Mouse (Mus musculus) limb, embryonic 11.5 days (tissue): ENCODE measurements around the gene Fbxo27. TPM values are rescaled to one million over a fixed set of nuclear protein-coding genes. Genes with fewer than 3 reads are reported as not detected.

Source experiments
- ATAC-seq: fragments of 200-750 bp; cut with Nextera tagmentation; 2 replicates; pipeline ENCODE4 v1.8.0; 2017; ENCODE audit warnings: low read depth; ENCODE audit not compliant: insufficient number of reproducible peaks, low FRiP score, low TSS enrichment
- DNase-seq: peaks from one replicate; pipeline ENCODE4 v3.0.0-alpha.2; 2015; ENCODE audit warnings: low spot score
- H3K27ac ChIP-seq: fragments of 300-500 bp; sonication (generic); replicated peaks from 2 replicates; pipeline ENCODE4 v1.5.1; 2014; ENCODE audit warnings: low read depth, mild to moderate bottlenecking, low read length
- H3K27me3 ChIP-seq: fragments of 300-500 bp; sonication (generic); 2 replicates; pipeline ENCODE4 v1.6.1; 2014; ENCODE audit warnings: mild to moderate bottlenecking, low read length, mixed read lengths; ENCODE audit not compliant: control insufficient read depth, insufficient read depth
- H3K36me3 ChIP-seq: fragments of 300-500 bp; sonication (generic); 2 replicates; pipeline ENCODE4 v1.6.1; 2014; ENCODE audit warnings: mild to moderate bottlenecking, low read length, moderate library complexity, mixed read lengths; ENCODE audit not compliant: control insufficient read depth, insufficient read depth
- H3K4me1 ChIP-seq: fragments of 300-500 bp; sonication (generic); 2 replicates; pipeline ENCODE4 v1.6.1; 2014; ENCODE audit warnings: low read length, mixed read lengths; ENCODE audit not compliant: control insufficient read depth, insufficient read depth
- H3K4me2 ChIP-seq: fragments of 300-500 bp; sonication (generic); 2 replicates; pipeline ENCODE4 v1.6.1; 2014; ENCODE audit warnings: low read depth, mild to moderate bottlenecking, moderate library complexity; ENCODE audit not compliant: severe bottlenecking
- H3K4me3 ChIP-seq: fragments of 300-500 bp; sonication (generic); 2 replicates; pipeline ENCODE4 v1.5.1; 2014; ENCODE audit warnings: low read depth, low read length
- H3K9ac ChIP-seq: fragments of 300-500 bp; sonication (generic); 2 replicates; pipeline ENCODE4 v1.6.1; 2014; ENCODE audit warnings: mild to moderate bottlenecking, low read length
- H3K9me3 ChIP-seq: fragments of 300-500 bp; sonication (generic); 2 replicates; pipeline ENCODE4 v1.6.1; 2016; ENCODE audit warnings: low read length; ENCODE audit not compliant: control insufficient read depth
- WGBS: fragments of 180-500 bp; shearing (Covaris S2); extraction: QIAGEN DNeasy Blood & Tissue Kit; methylation state at CpG from one replicate; pipeline ENCODE4 v1.1.7; 2014; 5-methylcytosine and 5-hydroxymethylcytosine counted together
- polyA plus RNA-seq: library from polyadenylated mRNA; unstranded; fragments of >200 nt; fragmentation: Nextera tagmentation; extraction: Ambion mirVana; gene quantifications from 2 replicates; pipeline ENCODE4 v1.2.1, GENCODE M21; 2014

Fbxo27 gene
- polyA plus RNA-seq, 1 experiment from 2014 or later, result 5.9 TPM

- Histone ChIP-seq H3K9me3 (no peaks in the 10 kb centered on the region), H3K9ac (peak overlapping the region; percentile 81), H3K27me3 (no peaks in the 10 kb centered on the region), H3K27ac (no peak overlapping the region), H3K4me3 (peak overlapping the region; percentile 76), H3K36me3 (peaks cover 15% of the 10 kb centered on the region), H3K4me1 (0 out of 2 replicates have a peak, but pooled peaks cover 7% of the 10 kb centered on the region), H3K4me2 (peak overlapping the region; percentile 91)
- 2% methylated on average over 13 of the region's 13 CpGs for WGBS
- ATAC-seq (no peak), DNase-seq (no peak)
Observed at GRCm38 (mm10) chr7:28741368-28741708, 48.7 kb downstream of the Fbxo27 start.

GRCm38 (mm10) chr7:28741709-28742438 is 49.2 kb downstream of the Fbxo27 start, which contains the start of the genes Mrps12 and Sars2:
Gene Mrps12 (minus strand): TSS chr7:28741820.
Gene Sars2 (plus strand): TSS chr7:28741992.
- Histone ChIP-seq H3K9me3 (no peaks in the 10 kb centered on the region), H3K4me1 (0 out of 2 replicates have a peak, but pooled peaks cover 7% of the 10 kb centered on the region), H3K27ac (0 out of 2 replicates have a peak within 1 kb of the TSS, but pooled peaks have one; percentile 48), H3K4me2 (peak within 1 kb of the TSS; percentile 91), H3K36me3 (peaks cover 15% of the 10 kb centered on the region), H3K9ac (peak within 1 kb of the TSS; percentile 81), H3K27me3 (no peaks in the 10 kb centered on the region), H3K4me3 (peak within 1 kb of the TSS; percentile 76)
- ATAC-seq (peak; percentile 95), DNase-seq (peak; percentile 97)
- WGBS, result under 1% methylated on average over 39 of the region's 39 CpGs

Other genes with a start within 250 kb of the Fbxo27 start
- 5.8 and 6.3 TPM in 2 replicates for gene Lrfn1, start 240.9 kb upstream of the Fbxo27 start, polyA plus RNA-seq
- not detected in 2 replicates for gene Ifnl2, start 182.4 kb upstream of the Fbxo27 start, polyA plus RNA-seq
- gene Ifnl3, start 170.0 kb upstream of the Fbxo27 start, polyA plus RNA-seq, result not detected in 2 replicates
- not detected in 2 replicates for gene Sycn, start 152.0 kb upstream of the Fbxo27 start, polyA plus RNA-seq
- gene Nccrp1, start 145.6 kb upstream of the Fbxo27 start, polyA plus RNA-seq, result not detected in 2 replicates
- 37.5 and 37.6 TPM in 2 replicates for gene Samd4b, start 94.7 kb upstream of the Fbxo27 start, polyA plus RNA-seq
- gene Pak4, start 94.7 kb upstream of the Fbxo27 start, polyA plus RNA-seq, result 37.4 and 44.5 TPM in 2 replicates
- gene Acp7, start 61.5 kb upstream of the Fbxo27 start, polyA plus RNA-seq, result not detected in 2 replicates
- gene Fbxo17, start 24.0 kb downstream of the Fbxo27 start, polyA plus RNA-seq, result 15.9 and 16.4 TPM in 2 replicates
- gene Mrps12, start 49.0 kb downstream of the Fbxo27 start, polyA plus RNA-seq, result 146 and 156 TPM in 2 replicates
- gene Sars2, start 49.1 kb downstream of the Fbxo27 start, polyA plus RNA-seq, result 34.9 and 35.8 TPM in 2 replicates
- gene Ccer2, start 63.3 kb downstream of the Fbxo27 start, polyA plus RNA-seq, result not detected in 2 replicates
- 68.8 and 69.8 TPM in 2 replicates for gene Sirt2, start 73.9 kb downstream of the Fbxo27 start, polyA plus RNA-seq
- gene Nfkbib, start 74.7 kb downstream of the Fbxo27 start, polyA plus RNA-seq, result 40.3 and 44.4 TPM in 2 replicates
- gene Rinl, start 96.1 kb downstream of the Fbxo27 start, polyA plus RNA-seq, result 2.0 and 3.2 TPM in 2 replicates
- gene Hnrnpl, start 115.7 kb downstream of the Fbxo27 start, polyA plus RNA-seq, result 362 and 390 TPM in 2 replicates
- 93.2 and 94.7 TPM in 2 replicates for gene Ech1, start 132.4 kb downstream of the Fbxo27 start, polyA plus RNA-seq
- gene Lgals4, start 141.0 kb downstream of the Fbxo27 start, polyA plus RNA-seq, result 1.9 and 2.2 TPM in 2 replicates
- gene Lgals7, start 171.0 kb downstream of the Fbxo27 start, polyA plus RNA-seq, result 1.3 and 2.6 TPM in 2 replicates
- gene Capn12, start 188.6 kb downstream of the Fbxo27 start, polyA plus RNA-seq, result 0.59 and 0.62 TPM in 2 replicates